ENCODE assay signal across 7 mouse cellular contexts in the genomic region with DNA sequence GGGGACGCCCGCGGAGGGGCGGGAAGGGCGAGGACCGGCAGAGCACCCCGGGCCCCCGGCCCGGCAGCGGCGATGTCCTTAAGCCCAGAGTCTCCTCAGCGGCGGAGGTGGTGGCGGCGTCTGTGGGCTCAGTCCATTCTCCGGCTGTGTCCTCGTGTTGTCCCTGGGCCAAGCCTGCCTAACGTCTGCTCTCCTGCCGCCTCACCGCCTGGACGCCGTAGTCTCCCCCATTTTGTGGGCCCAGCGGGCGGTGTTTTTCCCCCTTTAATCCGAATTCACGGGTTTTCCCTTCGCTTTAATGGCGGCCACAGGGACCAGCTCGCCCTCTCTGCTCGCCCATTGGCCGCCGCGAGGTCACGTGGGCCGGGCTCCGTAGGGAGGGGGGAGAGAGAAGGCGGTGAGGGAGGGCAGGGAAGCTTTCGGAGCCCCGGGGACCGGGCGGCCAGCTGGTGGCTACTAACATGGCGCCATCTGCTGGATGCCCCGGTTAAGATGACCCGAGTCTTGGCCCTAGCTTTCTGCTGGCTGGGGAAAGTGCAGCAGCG. TPM values are rescaled to one million over a fixed set of nuclear protein-coding genes. Genes with fewer than 3 reads are reported as not detected.
DNase-seq lines count a peak whose midpoint lies in the region; ATAC-seq and TF ChIP-seq lines count a peak whose summit lies in the region.

No protein-coding gene starts in this region.

- peak; percentile 92 for ATAC-seq in embryonic facial prominence, embryonic 11.5 days (replicated peaks; ENCODE audit: insufficient number of reproducible peaks, low FRiP score, low TSS enrichment, low read depth)
- peak; percentile 96 for ATAC-seq in limb, embryonic 12.5 days (ENCODE audit: insufficient number of reproducible peaks, insufficient read depth, low FRiP score, low TSS enrichment, low read depth)
- peak; percentile 92 for ATAC-seq in midbrain, embryonic 15.5 days (replicated peaks)

- TF ChIP-seq POLR2A in kidney, adult 2 months (IDR thresholded peaks at IDR 0.05; ENCODE audit: low read depth, low read length): peak; percentile 73
- peak; percentile 80 for TF ChIP-seq POLR2A in spleen, adult 2 months (IDR thresholded peaks at IDR 0.05; ENCODE audit: low read depth, low read length)

- peak overlapping the region; percentile 99 for H3K27ac ChIP-seq in embryonic facial prominence, embryonic 11.5 days (replicated peaks; ENCODE audit: low read depth, low read length)
- H3K27ac ChIP-seq in kidney, adult 2 months (ENCODE audit: insufficient read depth, low read depth, low read length): peak overlapping the region; percentile 96
- peak overlapping the region; percentile 99 for H3K27ac ChIP-seq in limb, embryonic 12.5 days
- H3K27ac ChIP-seq in midbrain, embryonic 15.5 days: peak overlapping the region; percentile 97
- H3K27ac ChIP-seq in spleen, adult 2 months (ENCODE audit: insufficient read depth, low read length): peak overlapping the region; percentile 99

- DNase-seq in adrenal gland, postnatal 14 days: peak; percentile 100
- peak; percentile 99 for DNase-seq in embryonic facial prominence, embryonic 11.5 days (ENCODE audit: low spot score)
- DNase-seq in heart, adult 18-20 months: peak; percentile 99
- DNase-seq in kidney, adult 2 months: peak; percentile 99
- DNase-seq in spleen, adult 2 months (ENCODE audit: low read depth in 1 of 2, low spot score in 2 of 2): peak; percentile 94 to 100

- H3K9ac ChIP-seq in embryonic facial prominence, embryonic 11.5 days (replicated peaks; ENCODE audit: low read length): peak overlapping the region; percentile 79
- peak overlapping the region; percentile 96 for H3K9ac ChIP-seq in limb, embryonic 12.5 days (replicated peaks)
- peak overlapping the region; percentile 79 for H3K9ac ChIP-seq in midbrain, embryonic 15.5 days

- WGBS in embryonic facial prominence, embryonic 11.5 days: under 1% methylated on average over 44 of the region's 45 CpGs
- 1% methylated on average over 45 of the region's 45 CpGs for WGBS in kidney, adult 2 months
- under 1% methylated on average over 45 of the region's 45 CpGs for WGBS in limb, embryonic 12.5 days
- WGBS in midbrain, embryonic 15.5 days: under 1% methylated on average over 38 of the region's 45 CpGs
- WGBS in spleen, adult 2 months: under 1% methylated on average over 45 of the region's 45 CpGs

- no peaks in the 10 kb centered on the region for H3K9me3 ChIP-seq in embryonic facial prominence, embryonic 11.5 days (replicated peaks; ENCODE audit: control insufficient read depth, low read length)
- H3K9me3 ChIP-seq in limb, embryonic 12.5 days: no peaks in the 10 kb centered on the region
- H3K9me3 ChIP-seq in midbrain, embryonic 15.5 days: no peaks in the 10 kb centered on the region

- peak; percentile 86 for TF ChIP-seq CTCF in kidney, adult 2 months (conservative IDR thresholded peaks at IDR 0.05; ENCODE audit: insufficient read depth, insufficient read length, low read depth, low read length)
- peak; percentile 89 for TF ChIP-seq CTCF in spleen, adult 2 months (IDR thresholded peaks at IDR 0.05; ENCODE audit: extremely low read depth, insufficient read depth, insufficient read length, insufficient replicate concordance)

- peak overlapping the region; percentile 97 for H3K4me3 ChIP-seq in embryonic facial prominence, embryonic 11.5 days (ENCODE audit: low read depth, low read length)
- peak overlapping the region; percentile 86 for H3K4me3 ChIP-seq in kidney, adult 2 months (ENCODE audit: insufficient read depth, low read depth, low read length)
- H3K4me3 ChIP-seq in limb, embryonic 12.5 days (replicated peaks): peak overlapping the region; percentile 94
- peak overlapping the region; percentile 99 for H3K4me3 ChIP-seq in midbrain, embryonic 15.5 days
- H3K4me3 ChIP-seq in spleen, adult 2 months (ENCODE audit: extremely low read depth, insufficient read depth, insufficient read length): peak overlapping the region; percentile 95

- no peaks in the 10 kb centered on the region for H3K36me3 ChIP-seq in embryonic facial prominence, embryonic 11.5 days (replicated peaks; ENCODE audit: control insufficient read depth, insufficient read depth, low read depth, low read length)
- H3K36me3 ChIP-seq in kidney, adult 2 months (ENCODE audit: control insufficient read depth, insufficient read depth, low read length): peaks cover 2% of the 10 kb centered on the region; the same call in 1 of the 2 replicates
- H3K36me3 ChIP-seq in limb, embryonic 12.5 days: peaks cover 19% of the 10 kb centered on the region
- no peaks in the 10 kb centered on the region; the same call in 1 of the 2 replicates for H3K36me3 ChIP-seq in midbrain, embryonic 15.5 days (replicated peaks)
- peaks cover 8% of the 10 kb centered on the region for H3K36me3 ChIP-seq in spleen, adult 2 months (ENCODE audit: control insufficient read depth, insufficient read depth, low read length)

- H3K4me1 ChIP-seq in embryonic facial prominence, embryonic 11.5 days (ENCODE audit: control insufficient read depth, insufficient read depth, low read length): no peaks in the 10 kb centered on the region
- peaks cover 17% of the 10 kb centered on the region; the same call in 1 of the 2 replicates for H3K4me1 ChIP-seq in kidney, adult 2 months (ENCODE audit: control insufficient read depth, insufficient read depth, low read length)
- peaks cover 22% of the 10 kb centered on the region for H3K4me1 ChIP-seq in limb, embryonic 12.5 days (replicated peaks)
- peaks cover 31% of the 10 kb centered on the region for H3K4me1 ChIP-seq in midbrain, embryonic 15.5 days
- peaks cover 6% of the 10 kb centered on the region for H3K4me1 ChIP-seq in spleen, adult 2 months (ENCODE audit: control insufficient read depth, insufficient read depth, insufficient read length)

- peak overlapping the region; percentile 27 for H3K4me2 ChIP-seq in embryonic facial prominence, embryonic 11.5 days (ENCODE audit: low read depth, low read length)
- peak overlapping the region; percentile 42 for H3K4me2 ChIP-seq in limb, embryonic 12.5 days
- peak overlapping the region; percentile 73 for H3K4me2 ChIP-seq in midbrain, embryonic 15.5 days

- H3K27me3 ChIP-seq in embryonic facial prominence, embryonic 11.5 days (ENCODE audit: control insufficient read depth, insufficient read depth, low read length): no peaks in the 10 kb centered on the region
- H3K27me3 ChIP-seq in kidney, adult 2 months (replicated peaks; ENCODE audit: control insufficient read depth, insufficient read depth, low read length): no peaks in the 10 kb centered on the region; the same call in 1 of the 2 replicates
- H3K27me3 ChIP-seq in limb, embryonic 12.5 days: no peaks in the 10 kb centered on the region
- H3K27me3 ChIP-seq in midbrain, embryonic 15.5 days (replicated peaks): no peaks in the 10 kb centered on the region
- H3K27me3 ChIP-seq in spleen, adult 2 months (ENCODE audit: control insufficient read depth, insufficient read depth, low read length): no peaks in the 10 kb centered on the region

RNA-seq across cellular contexts. Expression of a gene that starts 0.7 kb away (rescaled TPM):
- 50.0 and 52.0 TPM in 2 replicates for total RNA-seq in adrenal gland, postnatal 14 days (2021)
- polyA plus RNA-seq in embryonic facial prominence, embryonic 11.5 days (2014; fragmentation: Nextera tagmentation; extraction: Ambion mirVana): 12.1 and 13.2 TPM in 2 replicates
- 10 to 100 TPM; 32.9 to 36.2 TPM for total RNA-seq in heart, adult 18-20 months (2021)
- 19.1 and 19.4 TPM in 2 replicates for polyA plus RNA-seq in kidney, adult 2 months (2012; rRNA removed)
- polyA plus RNA-seq in limb, embryonic 12.5 days (2016; fragmentation: Nextera tagmentation; extraction: Ambion mirVana): 10.8 and 13.0 TPM in 2 replicates
- polyA plus RNA-seq in midbrain, embryonic 15.5 days (2015; fragmentation: Nextera tagmentation; extraction: Ambion mirVana): 8.7 and 9.0 TPM in 2 replicates
- polyA plus RNA-seq in spleen, adult 2 months (2012; rRNA removed): 22.3 and 23.2 TPM in 2 replicates

Comparison
In these comparisons a context has a peak if more than half of its experiments do, and no peak if none do; other contexts are left out.
1. Peak in every context shown above with its lines: DNase-seq, ATAC-seq, H3K4me3 ChIP-seq and H3K27ac ChIP-seq.